Mouse (Mus musculus): ENCODE data around the gene Tmem50b. TPM values are rescaled to one million over a fixed set of nuclear protein-coding genes. Genes with fewer than 3 reads are reported as not detected.

Tmem50b gene
- polyA plus RNA-seq, 1 experiment, result 148 TPM

- 37% methylated on average over 9 of the region's 9 CpGs for WGBS
- peak; percentile 39 to 44 for DNase-seq
- no peak overlapping the region for H3K4me3 ChIP-seq (replicated peaks; ENCODE audit: insufficient read depth, low read depth, low read length)
- no peaks in the 10 kb centered on the region for H3K4me1 ChIP-seq (ENCODE audit: control insufficient read depth, insufficient read depth, low read length)
- TF ChIP-seq POLR2A (IDR thresholded peaks at IDR 0.05; ENCODE audit: borderline replicate concordance, insufficient read depth, low read length), result no peak
- TF ChIP-seq CTCF (IDR thresholded peaks at IDR 0.05; ENCODE audit: borderline replicate concordance, insufficient read depth, low read depth, low read length), result peak; percentile 74
- no peaks in the 10 kb centered on the region for H3K27me3 ChIP-seq (ENCODE audit: control insufficient read depth, insufficient read depth, low read length)
- H3K27ac ChIP-seq (ENCODE audit: insufficient read depth, low read length), result no peak overlapping the region
Observed at GRCm38 (mm10) chr16:91561099-91561498, 36.5 kb downstream of the Tmem50b start.

GRCm38 (mm10) chr16:91557693-91558092 is 39.9 kb downstream of the Tmem50b start:
- 77% methylated on average over 15 of the region's 15 CpGs for WGBS
- no peak for DNase-seq
- Histone ChIP-seq H3K27me3 (ENCODE audit: control insufficient read depth, insufficient read depth, low read length) (no peaks in the 10 kb centered on the region), H3K27ac (ENCODE audit: insufficient read depth, low read length) (no peak overlapping the region), H3K4me1 (ENCODE audit: control insufficient read depth, insufficient read depth, low read length) (peaks cover 6% of the 10 kb centered on the region), H3K4me3 (replicated peaks; ENCODE audit: insufficient read depth, low read depth, low read length) (no peak overlapping the region)
- TF ChIP-seq CTCF (IDR thresholded peaks at IDR 0.05; ENCODE audit: borderline replicate concordance, insufficient read depth, low read depth, low read length) (no peak), POLR2A (IDR thresholded peaks at IDR 0.05; ENCODE audit: borderline replicate concordance, insufficient read depth, low read length) (no peak)

- Histone ChIP-seq H3K4me1 (ENCODE audit: control insufficient read depth, insufficient read depth, low read length) (peaks cover 6% of the 10 kb centered on the region), H3K27me3 (ENCODE audit: control insufficient read depth, insufficient read depth, low read length) (no peaks in the 10 kb centered on the region), H3K27ac (ENCODE audit: insufficient read depth, low read length) (no peak overlapping the region), H3K4me3 (replicated peaks; ENCODE audit: insufficient read depth, low read depth, low read length) (no peak overlapping the region)
- no peak for DNase-seq
- 90% methylated on average over 7 of the region's 7 CpGs for WGBS
- TF ChIP-seq POLR2A (IDR thresholded peaks at IDR 0.05; ENCODE audit: borderline replicate concordance, insufficient read depth, low read length) (no peak), CTCF (IDR thresholded peaks at IDR 0.05; ENCODE audit: borderline replicate concordance, insufficient read depth, low read depth, low read length) (no peak)
Observed at GRCm38 (mm10) chr16:91557214-91557613, 40.4 kb downstream of the Tmem50b start.

- Histone ChIP-seq H3K4me3 (replicated peaks; ENCODE audit: insufficient read depth, low read depth, low read length) (no peak overlapping the region), H3K27me3 (ENCODE audit: control insufficient read depth, insufficient read depth, low read length) (no peaks in the 10 kb centered on the region), H3K4me1 (ENCODE audit: control insufficient read depth, insufficient read depth, low read length) (peaks cover 6% of the 10 kb centered on the region), H3K27ac (ENCODE audit: insufficient read depth, low read length) (no peak overlapping the region)
- DNase-seq, result no peak
- TF ChIP-seq CTCF (IDR thresholded peaks at IDR 0.05; ENCODE audit: borderline replicate concordance, insufficient read depth, low read depth, low read length) (no peak), POLR2A (IDR thresholded peaks at IDR 0.05; ENCODE audit: borderline replicate concordance, insufficient read depth, low read length) (no peak)
- 79% methylated on average over 15 of the region's 15 CpGs for WGBS
Observed at GRCm38 (mm10) chr16:91556659-91557058, 40.9 kb downstream of the Tmem50b start.

GRCm38 (mm10) chr16:91555017-91555605 is 42.5 kb downstream of the Tmem50b start:
- TF ChIP-seq POLR2A (IDR thresholded peaks at IDR 0.05; ENCODE audit: borderline replicate concordance, insufficient read depth, low read length), result no peak
- no peak for TF ChIP-seq CTCF (IDR thresholded peaks at IDR 0.05; ENCODE audit: borderline replicate concordance, insufficient read depth, low read depth, low read length)
- Histone ChIP-seq H3K27ac (ENCODE audit: insufficient read depth, low read length) (no peak overlapping the region), H3K27me3 (ENCODE audit: control insufficient read depth, insufficient read depth, low read length) (no peaks in the 10 kb centered on the region), H3K4me1 (ENCODE audit: control insufficient read depth, insufficient read depth, low read length) (peaks cover 6% of the 10 kb centered on the region), H3K4me3 (replicated peaks; ENCODE audit: insufficient read depth, low read depth, low read length) (no peak overlapping the region)
- 86% methylated on average over 8 of the region's 8 CpGs for WGBS
- no peak for DNase-seq

GRCm38 (mm10) chr16:91553625-91554024 is 44.0 kb downstream of the Tmem50b start:
- Histone ChIP-seq H3K4me1 (ENCODE audit: control insufficient read depth, insufficient read depth, low read length) (peaks cover 6% of the 10 kb centered on the region), H3K4me3 (replicated peaks; ENCODE audit: insufficient read depth, low read depth, low read length) (peak overlapping the region; percentile 19), H3K27ac (ENCODE audit: insufficient read depth, low read length) (no peak overlapping the region), H3K27me3 (ENCODE audit: control insufficient read depth, insufficient read depth, low read length) (no peaks in the 10 kb centered on the region)
- DNase-seq, result no peak
- WGBS, result 16% methylated on average over 12 of the region's 12 CpGs
- TF ChIP-seq POLR2A (IDR thresholded peaks at IDR 0.05; ENCODE audit: borderline replicate concordance, insufficient read depth, low read length), result no peak
- no peak for TF ChIP-seq CTCF (IDR thresholded peaks at IDR 0.05; ENCODE audit: borderline replicate concordance, insufficient read depth, low read depth, low read length)

GRCm38 (mm10) chr16:91552072-91552471 is 45.5 kb downstream of the Tmem50b start:
- DNase-seq, result no peak
- no peak overlapping the region for H3K4me3 ChIP-seq (replicated peaks; ENCODE audit: insufficient read depth, low read depth, low read length)
- H3K27ac ChIP-seq (ENCODE audit: insufficient read depth, low read length), result no peak overlapping the region
- H3K4me1 ChIP-seq (ENCODE audit: control insufficient read depth, insufficient read depth, low read length), result peaks cover 6% of the 10 kb centered on the region
- no peaks in the 10 kb centered on the region for H3K27me3 ChIP-seq (ENCODE audit: control insufficient read depth, insufficient read depth, low read length)
- no peak for TF ChIP-seq CTCF (IDR thresholded peaks at IDR 0.05; ENCODE audit: borderline replicate concordance, insufficient read depth, low read depth, low read length)
- no peak for TF ChIP-seq POLR2A (IDR thresholded peaks at IDR 0.05; ENCODE audit: borderline replicate concordance, insufficient read depth, low read length)
- WGBS, result 77% methylated on average over 9 of the region's 9 CpGs

GRCm38 (mm10) chr16:91551081-91551524 is 46.5 kb downstream of the Tmem50b start:
- 57% methylated on average over 10 of the region's 10 CpGs for WGBS
- no peak for TF ChIP-seq CTCF (IDR thresholded peaks at IDR 0.05; ENCODE audit: borderline replicate concordance, insufficient read depth, low read depth, low read length)
- no peak for TF ChIP-seq POLR2A (IDR thresholded peaks at IDR 0.05; ENCODE audit: borderline replicate concordance, insufficient read depth, low read length)

More at GRCm38 (mm10) chr16:91551081-91551524, 46.5 kb downstream of the Tmem50b start:
- H3K27me3 ChIP-seq (ENCODE audit: control insufficient read depth, insufficient read depth, low read length), result no peaks in the 10 kb centered on the region
- H3K4me3 ChIP-seq (replicated peaks; ENCODE audit: insufficient read depth, low read depth, low read length), result no peak overlapping the region
- DNase-seq, result no peak
- H3K27ac ChIP-seq (ENCODE audit: insufficient read depth, low read length), result no peak overlapping the region
- peaks cover 6% of the 10 kb centered on the region for H3K4me1 ChIP-seq (ENCODE audit: control insufficient read depth, insufficient read depth, low read length)

Measured in cerebellum, adult 2 months (tissue).